Mouse (Mus musculus) midbrain, embryonic 16.5 days (tissue): Measurements from ENCODE around the gene Hmgb3. TPM values are rescaled to one million over a fixed set of nuclear protein-coding genes. Genes with fewer than 3 reads are reported as not detected.
"Not testable (repeated sequence)": the region's sequence is repeated elsewhere in the genome, so short reads cannot be mapped to it uniquely, and the experiment has no call there.

Source experiments
- ATAC-seq: fragments of 200-750 bp; cut with Nextera tagmentation; 2 replicates; pipeline ENCODE4 v1.8.0; 2017; ENCODE audit warnings: moderate TSS enrichment
- H3K27ac ChIP-seq: fragments of 300-500 bp; sonication (generic); 2 replicates; pipeline ENCODE4 v1.5.1; 2014; ENCODE audit warnings: mild to moderate bottlenecking, low read length, mixed read lengths
- H3K27me3 ChIP-seq: fragments of 300-500 bp; sonication (generic); 2 replicates; pipeline ENCODE4 v1.6.1; 2014; ENCODE audit warnings: low read depth, low read length, mixed read lengths; ENCODE audit not compliant: control insufficient read depth, insufficient read depth
- H3K36me3 ChIP-seq: fragments of 300-500 bp; sonication (generic); 2 replicates; pipeline ENCODE4 v1.6.1; 2014; ENCODE audit warnings: mild to moderate bottlenecking, low read length, moderate library complexity, mixed read lengths; ENCODE audit not compliant: control insufficient read depth, insufficient read depth
- H3K4me1 ChIP-seq: fragments of 300-500 bp; sonication (generic); 2 replicates; pipeline ENCODE4 v1.6.1; 2014; ENCODE audit warnings: mild to moderate bottlenecking, low read length, mixed read lengths; ENCODE audit not compliant: control insufficient read depth, insufficient read depth
- H3K4me2 ChIP-seq: fragments of 300-500 bp; sonication (generic); 2 replicates; pipeline ENCODE4 v1.6.1; 2014; ENCODE audit warnings: mild to moderate bottlenecking, low read length, mixed read lengths
- H3K4me3 ChIP-seq: fragments of 300-500 bp; sonication (generic); 2 replicates; pipeline ENCODE4 v1.5.1; 2014; ENCODE audit warnings: low read depth, mild to moderate bottlenecking, low read length, moderate library complexity, mixed read lengths
- H3K9ac ChIP-seq: fragments of 300-500 bp; sonication (generic); 2 replicates; pipeline ENCODE4 v1.6.1; 2014; ENCODE audit warnings: low read depth, low read length, mixed read lengths
- H3K9me3 ChIP-seq: fragments of 300-500 bp; sonication (generic); replicated peaks from 2 replicates; pipeline ENCODE4 v1.6.1; 2014; ENCODE audit warnings: mild to moderate bottlenecking, low read length, mixed read lengths; ENCODE audit not compliant: control insufficient read depth, poor library complexity, severe bottlenecking
- WGBS: fragments of 180-500 bp; shearing (Covaris S2); extraction: QIAGEN DNeasy Blood & Tissue Kit; methylation state at CpG from one replicate; pipeline ENCODE4 v1.1.7; 2014; 5-methylcytosine and 5-hydroxymethylcytosine counted together
- polyA plus RNA-seq: library from polyadenylated mRNA; unstranded; fragments of >200 nt; fragmentation: Nextera tagmentation; extraction: Ambion mirVana; gene quantifications from 2 replicates; pipeline ENCODE4 v1.2.1, GENCODE M21; 2015

Gene Hmgb3
- 517 and 566 TPM in 2 replicates for polyA plus RNA-seq

- peak within 1 kb of the TSS; percentile 85 for H3K9ac ChIP-seq
- WGBS, result 20% methylated on average over 51 of the region's 59 CpGs
- H3K4me3 ChIP-seq, result peak within 1 kb of the TSS; percentile 67
- H3K27ac ChIP-seq, result peak within 1 kb of the TSS; percentile 94
- ATAC-seq, result peak; percentile 98
- H3K9me3 ChIP-seq, result no peaks in the 10 kb centered on the region; the same call in 1 of the 2 replicates
- peak within 1 kb of the TSS; percentile 73 for H3K4me2 ChIP-seq
- H3K36me3 ChIP-seq, result no peaks in the 10 kb centered on the region
- no peaks in the 10 kb centered on the region; the same call in 1 of the 2 replicates for H3K4me1 ChIP-seq
- no peaks in the 10 kb centered on the region for H3K27me3 ChIP-seq
Measured at GRCm38 (mm10) chrX:71555415-71556114, at the start of gene Hmgb3. TSS of gene Hmgb3 (plus strand) at chrX:71555918.

- not testable (repeated sequence) for H3K27ac ChIP-seq, H3K4me3 ChIP-seq, ATAC-seq, H3K27me3 ChIP-seq, H3K9me3 ChIP-seq, H3K4me2 ChIP-seq, H3K9ac ChIP-seq, H3K4me1 ChIP-seq, H3K36me3 ChIP-seq
- 91% methylated on average over 4 of the region's 4 CpGs for WGBS
Measured at GRCm38 (mm10) chrX:71506591-71506990, 49.1 kb upstream of the Hmgb3 start.

GRCm38 (mm10) chrX:71519252-71519651 is 36.5 kb upstream of the Hmgb3 start:
- WGBS, result 79% methylated on average over 4 of the region's 4 CpGs

GRCm38 (mm10) chrX:71522889-71523288 is 32.8 kb upstream of the Hmgb3 start:
- Histone ChIP-seq H3K9me3 (no peaks in the 10 kb centered on the region), H3K36me3 (no peaks in the 10 kb centered on the region), H3K4me2 (no peak overlapping the region), H3K27ac (no peak overlapping the region), H3K4me1 (no peaks in the 10 kb centered on the region), H3K27me3 (no peaks in the 10 kb centered on the region), H3K9ac (no peak overlapping the region), H3K4me3 (no peak overlapping the region)
- no peak for ATAC-seq
- WGBS, result 90% methylated on average over 3 of the region's 3 CpGs

More at GRCm38 (mm10) chrX:71519252-71519651, 36.5 kb upstream of the Hmgb3 start:
- Histone ChIP-seq H3K36me3 (no peaks in the 10 kb centered on the region), H3K27ac (no peak overlapping the region), H3K9ac (no peak overlapping the region), H3K27me3 (no peaks in the 10 kb centered on the region), H3K4me2 (no peak overlapping the region), H3K4me1 (no peaks in the 10 kb centered on the region), H3K9me3 (no peaks in the 10 kb centered on the region), H3K4me3 (no peak overlapping the region)
- ATAC-seq, result no peak

GRCm38 (mm10) chrX:71524310-71524709 is 31.4 kb upstream of the Hmgb3 start:
- H3K27me3 ChIP-seq, result no peaks in the 10 kb centered on the region
- H3K27ac ChIP-seq, result no peak overlapping the region
- H3K4me2 ChIP-seq, result no peak overlapping the region
- H3K4me1 ChIP-seq, result no peaks in the 10 kb centered on the region; the same call in 1 of the 2 replicates
- H3K4me3 ChIP-seq, result no peak overlapping the region
- 61% methylated on average over 2 of the region's 2 CpGs for WGBS
- no peaks in the 10 kb centered on the region for H3K9me3 ChIP-seq
- no peak for ATAC-seq
- H3K9ac ChIP-seq, result no peak overlapping the region
- H3K36me3 ChIP-seq, result no peaks in the 10 kb centered on the region

- no peaks in the 10 kb centered on the region for H3K36me3 ChIP-seq
- no peaks in the 10 kb centered on the region for H3K27me3 ChIP-seq
- no peak overlapping the region for H3K4me2 ChIP-seq
- WGBS, result 82% methylated on average over 3 of the region's 3 CpGs
- H3K4me1 ChIP-seq, result no peaks in the 10 kb centered on the region; the same call in 1 of the 2 replicates
- H3K9me3 ChIP-seq, result no peaks in the 10 kb centered on the region
- no peak for ATAC-seq
- no peak overlapping the region for H3K4me3 ChIP-seq
- no peak overlapping the region for H3K27ac ChIP-seq
- H3K9ac ChIP-seq, result no peak overlapping the region
Measured at GRCm38 (mm10) chrX:71525593-71526299, 30.0 kb upstream of the Hmgb3 start.

GRCm38 (mm10) chrX:71527461-71527860 is 28.3 kb upstream of the Hmgb3 start:
- WGBS, result 86% methylated on average over 1 of the region's 1 CpGs
- no peak for ATAC-seq
- H3K36me3 ChIP-seq, result no peaks in the 10 kb centered on the region

GRCm38 (mm10) chrX:71528150-71528549 is 27.6 kb upstream of the Hmgb3 start:
- Histone ChIP-seq H3K4me2 (no peak overlapping the region), H3K4me3 (no peak overlapping the region), H3K9me3 (no peaks in the 10 kb centered on the region), H3K4me1 (no peaks in the 10 kb centered on the region; the same call in 1 of the 2 replicates), H3K27me3 (no peaks in the 10 kb centered on the region), H3K36me3 (no peaks in the 10 kb centered on the region), H3K27ac (no peak overlapping the region), H3K9ac (no peak overlapping the region)
- peak; percentile 64; the same call in 1 of the 2 replicates for ATAC-seq
- 50% methylated on average over 3 of the region's 3 CpGs for WGBS

More at GRCm38 (mm10) chrX:71527461-71527860, 28.3 kb upstream of the Hmgb3 start:
- H3K9ac ChIP-seq, result no peak overlapping the region
- no peak overlapping the region for H3K27ac ChIP-seq
- H3K4me1 ChIP-seq, result no peaks in the 10 kb centered on the region; the same call in 1 of the 2 replicates
- no peaks in the 10 kb centered on the region for H3K9me3 ChIP-seq
- H3K27me3 ChIP-seq, result no peaks in the 10 kb centered on the region
- H3K4me2 ChIP-seq, result no peak overlapping the region
- no peak overlapping the region for H3K4me3 ChIP-seq

- Histone ChIP-seq H3K27ac (peak overlapping the region; percentile 46; the same call in 1 of the 2 replicates), H3K27me3 (no peaks in the 10 kb centered on the region), H3K4me1 (no peaks in the 10 kb centered on the region; the same call in 1 of the 2 replicates), H3K9me3 (no peaks in the 10 kb centered on the region), H3K36me3 (no peaks in the 10 kb centered on the region), H3K4me3 (no peak overlapping the region), H3K4me2 (no peak overlapping the region), H3K9ac (no peak overlapping the region)
- ATAC-seq, result peak; percentile 86
- 37% methylated on average over 6 of the region's 6 CpGs for WGBS
Measured at GRCm38 (mm10) chrX:71528646-71529045, 27.1 kb upstream of the Hmgb3 start.
